Mouse (Mus musculus) pancreas, adult 10 weeks (tissue): ENCODE data around the gene Tspan1. TPM values are rescaled to one million over a fixed set of nuclear protein-coding genes. Genes with fewer than 3 reads are reported as not detected.

ENCODE experiments used
- polyA plus RNA-seq: library from polyadenylated mRNA; stranded (reverse); fragments of 350-450 nt; fragmentation: Illumina TruSeq; extraction: RNeasy Lipid Tissue Mini Kit (QIAGEN cat#74804); gene quantifications from one replicate; pipeline ENCODE4 v1.2.3, GENCODE M21; 2015; ENCODE audit warnings: low read depth, low replicate concordance; ENCODE audit not compliant: insufficient read depth

The Tspan1 gene
- 0.89 TPM for polyA plus RNA-seq

DNA sequence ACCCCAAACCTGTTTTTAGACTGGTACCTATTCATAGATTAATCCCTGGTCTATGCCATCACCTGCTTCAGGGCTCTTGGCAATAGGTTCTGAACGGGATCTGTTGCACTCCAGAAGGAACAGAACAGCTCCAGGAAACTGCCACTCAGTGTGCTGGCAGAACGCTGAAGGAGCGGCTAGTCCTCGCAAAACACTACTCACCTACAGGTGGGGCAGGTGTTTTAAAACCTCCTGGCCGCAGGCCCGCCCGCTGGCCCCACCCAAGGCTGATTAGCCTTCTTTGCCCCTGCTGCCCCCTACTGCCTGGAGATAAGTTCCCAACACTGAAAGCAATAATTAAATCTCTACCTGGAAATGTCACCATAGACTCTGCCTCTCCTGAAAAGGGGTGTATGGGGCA, at the start of gene Tspan1:
Gene Tspan1, minus strand, starts transcription at position 198 of the 400 bp plus-strand sequence.

DNA sequence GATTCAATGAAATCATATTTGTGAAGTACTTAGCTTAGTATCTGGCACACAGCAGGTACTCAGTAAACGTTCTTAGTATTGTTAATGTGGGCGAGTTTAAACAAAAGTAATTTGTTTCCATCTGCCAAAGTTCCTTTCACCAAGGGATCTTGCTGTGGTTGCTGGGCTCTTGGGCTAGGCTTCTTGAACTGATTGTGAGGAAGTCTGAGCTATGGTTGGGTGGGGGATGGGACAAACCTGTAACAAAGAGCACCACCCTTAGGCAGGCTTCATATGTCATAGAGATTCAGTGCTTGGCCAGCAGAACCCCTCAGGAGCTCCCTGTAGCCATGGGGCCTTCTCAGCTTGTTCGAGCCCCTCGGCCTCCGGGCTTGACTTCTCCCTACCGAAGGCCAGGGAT, 5.7 kb upstream of the Tspan1 start, which contains the start of the genes 1700042G07Rik and Gm49337:
Gene 1700042G07Rik, plus strand, starts transcription at position 301 of the 400 bp plus-strand sequence.
Gene Gm49337, plus strand, starts transcription at position 313 of the 400 bp plus-strand sequence.

DNA sequence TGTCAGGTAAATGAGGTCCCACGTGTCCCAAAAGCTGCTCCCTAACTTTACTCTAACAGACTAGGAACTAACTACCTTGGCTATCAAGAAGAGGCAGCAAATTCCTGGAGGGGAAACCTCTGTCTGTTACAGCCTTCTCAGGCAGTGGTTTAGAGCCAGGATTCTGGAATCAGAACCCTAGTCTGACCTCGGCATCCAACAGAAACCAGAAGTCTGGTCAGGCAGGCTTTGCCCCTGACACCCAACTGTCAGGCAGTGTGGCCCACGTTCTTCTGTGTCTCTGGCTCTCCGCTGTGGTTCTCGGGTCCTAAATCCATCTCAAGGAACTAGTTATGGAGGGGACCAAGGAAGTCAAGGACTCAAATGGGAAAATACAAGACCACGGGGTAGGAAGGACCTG, 16.2 kb downstream of the Tspan1 start, which contains the start of gene Lurap1:
Gene Lurap1, minus strand, starts transcription at position 101 of the 400 bp plus-strand sequence.

DNA sequence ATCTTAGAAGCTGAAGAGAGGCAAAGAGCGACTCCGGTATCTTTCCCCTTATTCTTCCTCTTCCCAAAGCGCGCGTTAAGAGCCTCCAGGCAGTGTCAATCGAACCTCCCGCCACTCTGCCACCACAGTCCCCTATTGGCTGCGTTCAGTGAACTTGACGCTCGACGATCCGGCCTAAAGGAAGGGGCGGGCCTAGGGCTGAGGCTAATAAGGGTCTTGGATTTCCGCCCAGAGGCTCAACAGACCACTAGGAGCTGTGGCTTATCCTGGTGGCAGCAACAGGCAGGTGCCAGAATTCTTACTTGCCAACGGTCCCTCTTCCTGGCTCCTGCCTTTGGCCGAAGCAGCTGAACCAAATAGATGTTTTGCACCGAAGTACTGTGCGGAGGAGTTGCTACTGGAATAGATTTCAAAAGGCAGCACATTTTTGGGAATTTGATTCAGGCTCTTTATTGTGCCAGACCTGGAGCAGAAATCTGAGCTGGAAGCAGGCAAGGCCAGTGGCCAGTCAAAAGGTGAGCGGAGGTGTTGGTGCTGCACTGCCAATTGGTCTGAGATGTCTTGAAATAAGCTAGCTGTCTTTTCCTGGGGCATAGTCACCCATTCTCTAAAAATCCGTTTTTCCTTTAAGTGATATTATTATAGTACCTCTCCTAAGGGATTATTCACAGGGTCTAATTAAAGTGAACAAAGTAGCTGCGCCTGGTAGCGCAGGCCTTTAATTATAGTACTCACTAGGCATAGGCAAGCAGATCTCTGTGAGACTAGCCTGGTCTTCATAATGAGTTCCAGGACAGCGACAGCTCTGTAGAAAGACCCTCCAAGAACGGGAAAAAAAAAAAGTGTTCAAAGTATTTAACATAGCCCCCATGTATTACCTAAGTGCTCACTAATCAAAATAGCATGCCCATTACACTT, 43.5 kb downstream of the Tspan1 start, which contains the start of the genes Rad54l and Pomgnt1:
Gene Rad54l, minus strand, starts transcription at position 89 of the 918 bp plus-strand sequence.
Gene Pomgnt1, plus strand, starts transcription at position 239 of the 918 bp plus-strand sequence.

Other genes starting within 250 kb of the Tspan1 start
- gene Dmbx1, start 227.7 kb downstream of the Tspan1 start, polyA plus RNA-seq = not detected
- 6.7 TPM for gene Faah, start 149.7 kb downstream of the Tspan1 start, polyA plus RNA-seq
- 3.8 TPM for gene Nsun4, start 113.7 kb downstream of the Tspan1 start, polyA plus RNA-seq
- 206 TPM for gene Uqcrh, start 92.5 kb downstream of the Tspan1 start, polyA plus RNA-seq
- gene Lrrc41, start 92.3 kb downstream of the Tspan1 start, polyA plus RNA-seq = 7.6 TPM
- not detected for gene Rad54l, start 43.9 kb downstream of the Tspan1 start, polyA plus RNA-seq
- 20.5 TPM for gene Pomgnt1, start 43.8 kb downstream of the Tspan1 start, polyA plus RNA-seq
- gene Lurap1, start 16.3 kb downstream of the Tspan1 start, polyA plus RNA-seq = 2.0 TPM
- gene 1700042G07Rik, start 5.8 kb upstream of the Tspan1 start, polyA plus RNA-seq = not detected
- gene Gm49337, start 5.8 kb upstream of the Tspan1 start, polyA plus RNA-seq = not detected
- 3.6 TPM for gene Pik3r3, start 54.0 kb upstream of the Tspan1 start, polyA plus RNA-seq